In genomic region chr3:100682841-100683240, GRCm38 (mm10) we compare ENCODE assay signal across 7 mouse cellular contexts. TPM values are rescaled to one million over a fixed set of nuclear protein-coding genes. Genes with fewer than 3 reads are reported as not detected.
DNase-seq lines count a peak whose midpoint lies in the region; ATAC-seq and TF ChIP-seq lines count a peak whose summit lies in the region.

No protein-coding gene starts in this region.

- H3K4me2 ChIP-seq in forebrain, embryonic 12.5 days: peak overlapping the region; percentile 90
- peak overlapping the region; percentile 67 for H3K4me2 ChIP-seq in limb, embryonic 14.5 days (replicated peaks; ENCODE audit: low read depth, low read length, severe bottlenecking)
- peak overlapping the region; percentile 54 for H3K4me2 ChIP-seq in stomach, postnatal 0 days (replicated peaks; ENCODE audit: low read depth)

- H3K9ac ChIP-seq in forebrain, embryonic 12.5 days: peak overlapping the region; percentile 36; the same call in 1 of the 2 replicates
- H3K9ac ChIP-seq in limb, embryonic 14.5 days (ENCODE audit: low read depth, low read length, severe bottlenecking): peak overlapping the region; percentile 50
- peak overlapping the region; percentile 38; the same call in 1 of the 2 replicates for H3K9ac ChIP-seq in stomach, postnatal 0 days (ENCODE audit: low read length)

- no peak overlapping the region for H3K27ac ChIP-seq in thymus, adult 2 months (ENCODE audit: control insufficient read depth, insufficient read depth, low read length)
- no peak overlapping the region for H3K27ac ChIP-seq in forebrain, embryonic 12.5 days
- no peak overlapping the region for H3K27ac ChIP-seq in limb, embryonic 14.5 days (replicated peaks; ENCODE audit: low read depth, low read length)
- H3K27ac ChIP-seq in stomach, postnatal 0 days (replicated peaks): no peak overlapping the region

- no peaks in the 10 kb centered on the region for H3K27me3 ChIP-seq in thymus, adult 2 months (ENCODE audit: control insufficient read depth, insufficient read depth, low read length)
- no peaks in the 10 kb centered on the region for H3K27me3 ChIP-seq in forebrain, embryonic 12.5 days
- H3K27me3 ChIP-seq in limb, embryonic 14.5 days (ENCODE audit: control insufficient read depth, insufficient read depth, low read length): no peaks in the 10 kb centered on the region
- H3K27me3 ChIP-seq in stomach, postnatal 0 days (ENCODE audit: control insufficient read depth, insufficient read depth, low read length): no peaks in the 10 kb centered on the region

- ATAC-seq in forebrain, embryonic 12.5 days (ENCODE audit: low FRiP score): no peak
- ATAC-seq in limb, embryonic 14.5 days (ENCODE audit: low FRiP score, low read depth): no peak
- no peak for ATAC-seq in stomach, postnatal 0 days (ENCODE audit: low FRiP score, low TSS enrichment)

- DNase-seq in thymus, adult 2 months: no peak
- DNase-seq in thymus, postnatal 10 days (ENCODE audit: low spot score in 2 of 2): no peak
- DNase-seq in limb, embryonic 14.5 days (ENCODE audit: low spot score): no peak
- no peak for DNase-seq in stomach, postnatal 0 days (ENCODE audit: low spot score)
- no peak for DNase-seq in ovary, adult 18-20 months (ENCODE audit: low spot score)
- DNase-seq in lung, adult 18-20 months: no peak

- H3K4me1 ChIP-seq in thymus, adult 2 months (replicated peaks; ENCODE audit: control insufficient read depth, insufficient read depth, low read length): peaks cover 14% of the 10 kb centered on the region
- H3K4me1 ChIP-seq in forebrain, embryonic 12.5 days: peaks cover 29% of the 10 kb centered on the region
- peaks cover 21% of the 10 kb centered on the region for H3K4me1 ChIP-seq in limb, embryonic 14.5 days (ENCODE audit: control insufficient read depth, insufficient read depth, low read length)
- H3K4me1 ChIP-seq in stomach, postnatal 0 days (replicated peaks; ENCODE audit: control insufficient read depth, insufficient read depth): peaks cover 5% of the 10 kb centered on the region; the same call in 1 of the 2 replicates

- TF ChIP-seq EP300 in stomach, postnatal 0 days (optimal IDR thresholded peaks at IDR 0.05): no peak

- TF ChIP-seq POLR2A in thymus, adult 2 months (IDR thresholded peaks at IDR 0.05; ENCODE audit: control insufficient read depth, extremely low read depth, insufficient read depth, low read length, poor library complexity): no peak
- no peak for TF ChIP-seq POLR2A in limb, embryonic 14.5 days (IDR thresholded peaks at IDR 0.05; ENCODE audit: borderline replicate concordance, extremely low read depth, insufficient read depth, insufficient read length)

- H3K36me3 ChIP-seq in thymus, adult 2 months (ENCODE audit: control insufficient read depth, insufficient read depth, low read length): no peaks in the 10 kb centered on the region
- no peaks in the 10 kb centered on the region for H3K36me3 ChIP-seq in forebrain, embryonic 12.5 days (replicated peaks)
- no peaks in the 10 kb centered on the region for H3K36me3 ChIP-seq in limb, embryonic 14.5 days (ENCODE audit: control insufficient read depth, insufficient read depth, low read length)
- no peaks in the 10 kb centered on the region for H3K36me3 ChIP-seq in stomach, postnatal 0 days (ENCODE audit: control insufficient read depth, insufficient read depth, low read length)

- WGBS in thymus, adult 2 months: 37% methylated on average over 3 of the region's 3 CpGs
- WGBS in forebrain, embryonic 12.5 days: 21% methylated on average over 3 of the region's 3 CpGs
- 10% methylated on average over 3 of the region's 3 CpGs for WGBS in limb, embryonic 14.5 days
- WGBS in stomach, postnatal 0 days: 16% methylated on average over 3 of the region's 3 CpGs

- no peak for TF ChIP-seq CTCF in thymus, adult 2 months (IDR thresholded peaks at IDR 0.05; ENCODE audit: borderline replicate concordance, control insufficient read depth, extremely low read depth, insufficient read depth, low read length, poor library complexity)
- TF ChIP-seq CTCF in stomach, postnatal 0 days (IDR thresholded peaks at IDR 0.05; ENCODE audit: low read depth): no peak

- peak overlapping the region; percentile 10; the same call in 1 of the 2 replicates for H3K4me3 ChIP-seq in thymus, adult 2 months (ENCODE audit: control insufficient read depth, insufficient read depth, low read length)
- peak overlapping the region; percentile 32 for H3K4me3 ChIP-seq in forebrain, embryonic 12.5 days (replicated peaks)
- peak overlapping the region; percentile 86 for H3K4me3 ChIP-seq in limb, embryonic 14.5 days (replicated peaks; ENCODE audit: low read length)
- peak overlapping the region; percentile 35 for H3K4me3 ChIP-seq in stomach, postnatal 0 days (ENCODE audit: low read depth, low read length)

- H3K9me3 ChIP-seq in forebrain, embryonic 12.5 days: no peaks in the 10 kb centered on the region
- no peaks in the 10 kb centered on the region for H3K9me3 ChIP-seq in limb, embryonic 14.5 days (ENCODE audit: control insufficient read depth, low read length)
- H3K9me3 ChIP-seq in stomach, postnatal 0 days (ENCODE audit: control insufficient read depth, low read length): no peaks in the 10 kb centered on the region

RNA-seq across cellular contexts. Expression of gene Man1a2, which starts 2.5 kb away (rescaled TPM):
- 33.3 and 46.9 TPM in 2 replicates for polyA plus RNA-seq in thymus, adult 2 months (2012; rRNA removed)
- polyA plus RNA-seq in forebrain, embryonic 12.5 days (2016; fragmentation: Nextera tagmentation; extraction: Ambion mirVana): 47.7 and 54.6 TPM in 2 replicates
- 16.6 and 16.8 TPM in 2 replicates for polyA plus RNA-seq in limb, embryonic 14.5 days (2012; rRNA removed)
- polyA plus RNA-seq in limb, embryonic 14.5 days (2014; fragmentation: Nextera tagmentation; extraction: Ambion mirVana): 87.1 and 95.4 TPM in 2 replicates
- polyA plus RNA-seq in stomach, postnatal 0 days (2015; fragmentation: Nextera tagmentation; extraction: Ambion mirVana): 52.6 and 68.7 TPM in 2 replicates

Comparison
In these comparisons a context has a peak if more than half of its experiments do, and no peak if none do; other contexts are left out.
1. H3K4me3 ChIP-seq: peak in every context shown above with its lines; median percentile 86 in limb, embryonic 14.5 days; 35 in stomach, postnatal 0 days; 32 in forebrain, embryonic 12.5 days; 10 in thymus, adult 2 months.